Mouse (Mus musculus): ENCODE measurements around the gene Nfia. TPM values are rescaled to one million over a fixed set of nuclear protein-coding genes. Genes with fewer than 3 reads are reported as not detected.

Gene Nfia
- polyA plus RNA-seq, 1 experiment: 41.2 TPM

- Histone ChIP-seq H3K4me3 (replicated peaks; ENCODE audit: insufficient read depth, low read depth, low read length) (no peak overlapping the region), H3K27me3 (ENCODE audit: control insufficient read depth, insufficient read depth, low read length) (no peaks in the 10 kb centered on the region), H3K4me1 (ENCODE audit: control insufficient read depth, insufficient read depth, low read length) (peaks cover 6% of the 10 kb centered on the region), H3K27ac (ENCODE audit: insufficient read depth, low read length) (no peak overlapping the region)
- no peak for TF ChIP-seq POLR2A (IDR thresholded peaks at IDR 0.05; ENCODE audit: borderline replicate concordance, insufficient read depth, low read length)
- TF ChIP-seq CTCF (IDR thresholded peaks at IDR 0.05; ENCODE audit: borderline replicate concordance, insufficient read depth, low read depth, low read length): no peak
- no peak for DNase-seq
- WGBS: 51% methylated on average over 3 of the region's 3 CpGs
These were observed 247.3 kb downstream of the Nfia start for GRCm38 (mm10) chr4:98019811-98020210.

GRCm38 (mm10) chr4:98020836-98021235, 248.3 kb downstream of the Nfia start:
- no peak for DNase-seq
- WGBS: 88% methylated on average over 7 of the region's 7 CpGs
- Histone ChIP-seq H3K4me1 (ENCODE audit: control insufficient read depth, insufficient read depth, low read length) (peaks cover 6% of the 10 kb centered on the region), H3K4me3 (replicated peaks; ENCODE audit: insufficient read depth, low read depth, low read length) (no peak overlapping the region), H3K27ac (ENCODE audit: insufficient read depth, low read length) (no peak overlapping the region), H3K27me3 (ENCODE audit: control insufficient read depth, insufficient read depth, low read length) (no peaks in the 10 kb centered on the region)
- TF ChIP-seq CTCF (IDR thresholded peaks at IDR 0.05; ENCODE audit: borderline replicate concordance, insufficient read depth, low read depth, low read length) (no peak), POLR2A (IDR thresholded peaks at IDR 0.05; ENCODE audit: borderline replicate concordance, insufficient read depth, low read length) (no peak)

GRCm38 (mm10) chr4:98023245-98023792, 250.8 kb downstream of the Nfia start:
- no peak for TF ChIP-seq CTCF (IDR thresholded peaks at IDR 0.05; ENCODE audit: borderline replicate concordance, insufficient read depth, low read depth, low read length)
- H3K4me1 ChIP-seq (ENCODE audit: control insufficient read depth, insufficient read depth, low read length): peaks cover 6% of the 10 kb centered on the region
- H3K27me3 ChIP-seq (ENCODE audit: control insufficient read depth, insufficient read depth, low read length): no peaks in the 10 kb centered on the region
- WGBS: 53% methylated on average over 6 of the region's 6 CpGs
- no peak overlapping the region for H3K27ac ChIP-seq (ENCODE audit: insufficient read depth, low read length)
- DNase-seq: no peak
- H3K4me3 ChIP-seq (replicated peaks; ENCODE audit: insufficient read depth, low read depth, low read length): no peak overlapping the region

GRCm38 (mm10) chr4:98027412-98027811, 254.9 kb downstream of the Nfia start:
- WGBS: 83% methylated on average over 4 of the region's 4 CpGs

GRCm38 (mm10) chr4:98031871-98032270, 259.3 kb downstream of the Nfia start:
- DNase-seq: no peak
- H3K27me3 ChIP-seq (ENCODE audit: control insufficient read depth, insufficient read depth, low read length): no peaks in the 10 kb centered on the region
- H3K4me1 ChIP-seq (ENCODE audit: control insufficient read depth, insufficient read depth, low read length): no peaks in the 10 kb centered on the region
- no peak for TF ChIP-seq POLR2A (IDR thresholded peaks at IDR 0.05; ENCODE audit: borderline replicate concordance, insufficient read depth, low read length)
- no peak for TF ChIP-seq CTCF (IDR thresholded peaks at IDR 0.05; ENCODE audit: borderline replicate concordance, insufficient read depth, low read depth, low read length)
- no peak overlapping the region for H3K4me3 ChIP-seq (replicated peaks; ENCODE audit: insufficient read depth, low read depth, low read length)
- no peak overlapping the region for H3K27ac ChIP-seq (ENCODE audit: insufficient read depth, low read length)
- 66% methylated on average over 3 of the region's 3 CpGs for WGBS

More at GRCm38 (mm10) chr4:98027412-98027811, 254.9 kb downstream of the Nfia start:
- Histone ChIP-seq H3K4me1 (ENCODE audit: control insufficient read depth, insufficient read depth, low read length) (no peaks in the 10 kb centered on the region; the same call in 1 of the 2 replicates), H3K27ac (ENCODE audit: insufficient read depth, low read length) (no peak overlapping the region), H3K4me3 (replicated peaks; ENCODE audit: insufficient read depth, low read depth, low read length) (no peak overlapping the region), H3K27me3 (ENCODE audit: control insufficient read depth, insufficient read depth, low read length) (no peaks in the 10 kb centered on the region)
- DNase-seq: no peak
- TF ChIP-seq CTCF (IDR thresholded peaks at IDR 0.05; ENCODE audit: borderline replicate concordance, insufficient read depth, low read depth, low read length): no peak
- no peak for TF ChIP-seq POLR2A (IDR thresholded peaks at IDR 0.05; ENCODE audit: borderline replicate concordance, insufficient read depth, low read length)

- Histone ChIP-seq H3K27me3 (ENCODE audit: control insufficient read depth, insufficient read depth, low read length) (no peaks in the 10 kb centered on the region), H3K4me1 (ENCODE audit: control insufficient read depth, insufficient read depth, low read length) (no peaks in the 10 kb centered on the region), H3K27ac (ENCODE audit: insufficient read depth, low read length) (no peak overlapping the region), H3K4me3 (replicated peaks; ENCODE audit: insufficient read depth, low read depth, low read length) (no peak overlapping the region)
- no peak for DNase-seq
- TF ChIP-seq POLR2A (IDR thresholded peaks at IDR 0.05; ENCODE audit: borderline replicate concordance, insufficient read depth, low read length) (no peak), CTCF (IDR thresholded peaks at IDR 0.05; ENCODE audit: borderline replicate concordance, insufficient read depth, low read depth, low read length) (no peak)
- 76% methylated on average over 5 of the region's 5 CpGs for WGBS
These were observed 259.8 kb downstream of the Nfia start for GRCm38 (mm10) chr4:98032332-98032731.

GRCm38 (mm10) chr4:98039095-98039494, 266.6 kb downstream of the Nfia start:
- Histone ChIP-seq H3K27me3 (ENCODE audit: control insufficient read depth, insufficient read depth, low read length) (no peaks in the 10 kb centered on the region), H3K4me1 (ENCODE audit: control insufficient read depth, insufficient read depth, low read length) (no peaks in the 10 kb centered on the region), H3K27ac (ENCODE audit: insufficient read depth, low read length) (no peak overlapping the region), H3K4me3 (replicated peaks; ENCODE audit: insufficient read depth, low read depth, low read length) (no peak overlapping the region)
- no peak for DNase-seq
- TF ChIP-seq CTCF (IDR thresholded peaks at IDR 0.05; ENCODE audit: borderline replicate concordance, insufficient read depth, low read depth, low read length) (no peak), POLR2A (IDR thresholded peaks at IDR 0.05; ENCODE audit: borderline replicate concordance, insufficient read depth, low read length) (no peak)
- 73% methylated on average over 5 of the region's 5 CpGs for WGBS

GRCm38 (mm10) chr4:98040179-98040578, 267.6 kb downstream of the Nfia start:
- no peak overlapping the region for H3K4me3 ChIP-seq (replicated peaks; ENCODE audit: insufficient read depth, low read depth, low read length)
- TF ChIP-seq POLR2A (IDR thresholded peaks at IDR 0.05; ENCODE audit: borderline replicate concordance, insufficient read depth, low read length) (no peak), CTCF (IDR thresholded peaks at IDR 0.05; ENCODE audit: borderline replicate concordance, insufficient read depth, low read depth, low read length) (no peak)
- DNase-seq: no peak
- no peak overlapping the region for H3K27ac ChIP-seq (ENCODE audit: insufficient read depth, low read length)
- no peaks in the 10 kb centered on the region for H3K27me3 ChIP-seq (ENCODE audit: control insufficient read depth, insufficient read depth, low read length)
- H3K4me1 ChIP-seq (ENCODE audit: control insufficient read depth, insufficient read depth, low read length): no peaks in the 10 kb centered on the region
- 87% methylated on average over 7 of the region's 7 CpGs for WGBS
